Mouse (Mus musculus) cerebellum, adult 2 months (tissue): ENCODE results near the gene Arhgap21. TPM values are rescaled to one million over a fixed set of nuclear protein-coding genes. Genes with fewer than 3 reads are reported as not detected.

Source experiments
- DNase-seq, 2 experiments: peaks; one replicate each; pipeline ENCODE4 v3.0.0; 2021
- H3K27ac ChIP-seq: fragments of 200-500 bp; 2 replicates; pipeline ENCODE4 v1.5.1; 2012; ENCODE audit warnings: low read length, control low read depth, inconsistent platforms; ENCODE audit not compliant: insufficient read depth
- H3K27me3 ChIP-seq: fragments of 200-500 bp; 2 replicates; pipeline ENCODE4 v1.6.1; 2012; ENCODE audit warnings: inconsistent platforms, mild to moderate bottlenecking, low read length, moderate library complexity; ENCODE audit not compliant: control insufficient read depth, insufficient read depth
- H3K4me1 ChIP-seq: fragments of 200-500 bp; 2 replicates; pipeline ENCODE4 v1.6.1; 2011; ENCODE audit warnings: low read length; ENCODE audit not compliant: control insufficient read depth, insufficient read depth
- H3K4me3 ChIP-seq: fragments of 200-500 bp; replicated peaks from 2 replicates; pipeline ENCODE3; 2011; ENCODE audit warnings: mild to moderate bottlenecking, low read depth, low read length, control low read depth; ENCODE audit not compliant: insufficient read depth
- CTCF ChIP-seq: fragments of 200-500 bp; IDR thresholded peaks from 2 replicates; pipeline ENCODE4 v1.5.1; 2011; ENCODE audit warnings: low read depth, mild to moderate bottlenecking, control low read depth, low read length, moderate library complexity, borderline replicate concordance; ENCODE audit not compliant: insufficient read depth
- POLR2A ChIP-seq: fragments of 200-500 bp; IDR thresholded peaks from 2 replicates; pipeline ENCODE4 v1.6.1; 2011; ENCODE audit warnings: low read length, control low read depth, borderline replicate concordance; ENCODE audit not compliant: insufficient read depth
- WGBS: fragments of 180-500 bp; shearing (Covaris S2); methylation state at CpG from one replicate; pipeline ENCODE4 v1.1.7; 2018; 5-methylcytosine and 5-hydroxymethylcytosine counted together
- polyA plus RNA-seq: library from polyadenylated mRNA; depleted of rRNA; stranded (reverse); fragments of >200 nt; gene quantifications from 2 replicates; pipeline ENCODE4 v1.2.3, GENCODE M21; 2012

Arhgap21 gene
- polyA plus RNA-seq, 1 experiment: 213 TPM

- Histone ChIP-seq H3K4me3 (no peak overlapping the region), H3K27ac (peak overlapping the region; percentile 19; the same call in 1 of the 2 replicates), H3K4me1 (peaks cover 34% of the 10 kb centered on the region), H3K27me3 (no peaks in the 10 kb centered on the region)
- no peak for TF ChIP-seq CTCF
- no peak for TF ChIP-seq POLR2A
- 29% methylated on average over 3 of the region's 3 CpGs for WGBS
- DNase-seq: peak; percentile 61 to 87
These were observed 58.2 kb downstream of the Arhgap21 start for GRCm38 (mm10) chr2:20910446-20910845.

DNA sequence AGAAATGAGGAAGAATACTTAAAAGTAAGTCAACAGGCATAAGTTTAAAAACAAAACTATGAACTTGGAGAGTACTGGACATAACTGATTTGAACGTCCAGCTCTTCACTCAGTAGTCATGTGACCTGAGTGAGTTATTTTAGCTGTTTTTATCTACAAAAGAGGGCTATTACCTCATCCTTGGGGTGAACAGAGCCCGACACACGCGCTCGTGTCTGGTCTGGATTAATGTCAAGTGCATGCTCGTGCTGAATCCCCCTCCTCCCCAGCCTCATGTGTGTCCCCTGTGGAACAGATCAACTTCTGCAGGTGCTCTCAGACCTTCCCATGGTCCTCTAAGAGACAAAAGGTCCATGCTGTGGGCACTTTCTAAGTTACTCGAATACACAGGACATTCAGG, 59.3 kb downstream of the Arhgap21 start:
- 46% methylated on average over 7 of the region's 7 CpGs for WGBS
- no peak for DNase-seq
- Histone ChIP-seq H3K27me3 (no peaks in the 10 kb centered on the region), H3K4me1 (peaks cover 31% of the 10 kb centered on the region), H3K4me3 (no peak overlapping the region), H3K27ac (peak overlapping the region; percentile 50)
- TF ChIP-seq CTCF (no peak), POLR2A (no peak)

DNA sequence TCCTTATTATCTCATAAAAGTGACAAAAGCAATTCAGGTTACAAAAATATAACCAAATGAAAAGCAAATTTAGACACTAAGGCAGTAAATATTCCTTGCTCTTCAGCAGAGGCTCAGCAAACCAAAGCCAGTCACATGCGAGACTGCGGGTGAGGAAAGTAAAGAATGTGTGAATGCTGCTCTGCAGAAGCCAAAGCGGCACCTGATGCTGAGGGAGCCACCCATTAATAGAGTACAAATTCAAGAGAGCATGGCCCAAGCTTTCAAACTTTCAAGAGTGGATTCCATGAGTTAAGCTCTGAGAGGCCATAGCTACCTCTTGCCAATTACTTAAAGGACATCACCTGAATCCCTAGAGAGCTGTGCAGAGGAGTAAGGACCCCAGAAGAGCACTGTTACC, 61.4 kb downstream of the Arhgap21 start:
- no peak for DNase-seq
- H3K27ac ChIP-seq: no peak overlapping the region; the same call in 1 of the 2 replicates
- H3K27me3 ChIP-seq: no peaks in the 10 kb centered on the region
- H3K4me3 ChIP-seq: no peak overlapping the region
- H3K4me1 ChIP-seq: peaks cover 31% of the 10 kb centered on the region
- TF ChIP-seq POLR2A: no peak
- TF ChIP-seq CTCF: no peak
- WGBS: 92% methylated on average over 3 of the region's 3 CpGs

GRCm38 (mm10) chr2:20905411-20905810, 63.3 kb downstream of the Arhgap21 start:
- H3K27me3 ChIP-seq: no peaks in the 10 kb centered on the region
- WGBS: 66% methylated on average over 8 of the region's 8 CpGs
- peak in 1 of 2 experiments; percentile 55 for DNase-seq
- H3K4me1 ChIP-seq: peaks cover 29% of the 10 kb centered on the region
- H3K27ac ChIP-seq: no peak overlapping the region
- H3K4me3 ChIP-seq: no peak overlapping the region
- no peak for TF ChIP-seq POLR2A
- no peak for TF ChIP-seq CTCF

DNA sequence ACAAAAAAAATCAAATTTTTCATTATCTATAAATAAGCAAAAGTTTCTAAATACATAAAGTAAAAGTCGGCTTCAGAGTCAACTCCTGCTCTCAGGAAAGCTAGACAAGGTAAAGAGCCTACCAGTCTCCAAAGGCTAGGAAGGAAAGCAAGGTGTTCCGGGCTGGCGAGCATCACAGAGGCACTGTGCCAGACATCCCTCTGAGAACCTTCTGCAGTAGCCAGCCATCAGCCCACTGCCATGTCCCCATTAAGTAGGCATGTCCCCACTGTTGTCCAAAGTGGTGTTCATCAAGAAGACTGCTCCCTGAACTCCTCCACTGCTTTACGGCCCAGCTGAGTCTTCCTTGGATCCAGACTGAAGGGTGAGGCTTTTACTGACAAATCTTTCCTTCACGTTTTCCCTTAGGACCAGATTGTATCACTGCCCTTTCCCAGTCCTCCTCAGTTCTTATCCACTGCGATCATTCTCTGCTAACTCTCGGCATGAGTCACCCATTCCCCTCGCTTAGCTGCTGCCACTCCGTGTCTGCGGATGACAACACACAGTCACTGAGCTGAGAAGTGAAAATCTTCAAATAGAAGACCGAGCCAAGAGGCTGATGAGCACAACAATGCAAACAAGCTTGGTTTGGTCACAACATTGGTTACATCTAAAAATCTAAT, 65.6 kb downstream of the Arhgap21 start:
- WGBS: 12% methylated on average over 11 of the region's 11 CpGs
- TF ChIP-seq CTCF (no peak), POLR2A (no peak)
- no peak overlapping the region for H3K4me3 ChIP-seq
- DNase-seq: peak; percentile 93 to 95
- peak overlapping the region; percentile 49 for H3K27ac ChIP-seq
- H3K27me3 ChIP-seq: no peaks in the 10 kb centered on the region
- peaks cover 18% of the 10 kb centered on the region for H3K4me1 ChIP-seq

DNA sequence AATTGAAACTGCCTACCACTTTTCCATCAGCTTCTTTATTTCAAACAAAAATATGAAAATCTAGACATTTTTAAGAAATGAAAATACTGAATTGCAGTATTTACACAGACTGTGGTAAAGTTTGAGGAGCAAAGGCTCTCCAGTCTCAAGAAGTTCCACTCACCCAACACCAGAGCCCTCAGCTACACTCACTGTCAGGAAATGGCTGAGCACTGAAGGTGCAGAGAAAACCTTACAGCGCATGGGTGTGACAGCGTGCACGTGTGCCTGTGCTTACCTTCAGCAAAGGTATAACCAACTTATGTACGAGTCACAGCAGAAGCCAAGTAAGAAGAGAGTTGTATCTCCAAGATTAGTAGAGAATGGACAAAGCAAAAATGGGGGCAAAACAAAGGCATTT, 66.8 kb downstream of the Arhgap21 start:
- H3K27ac ChIP-seq: no peak overlapping the region
- DNase-seq: no peak
- no peaks in the 10 kb centered on the region for H3K27me3 ChIP-seq
- peaks cover 16% of the 10 kb centered on the region for H3K4me1 ChIP-seq
- 83% methylated on average over 4 of the region's 4 CpGs for WGBS
- H3K4me3 ChIP-seq: no peak overlapping the region
- TF ChIP-seq POLR2A (no peak), CTCF (no peak)

GRCm38 (mm10) chr2:20899301-20899700, 69.4 kb downstream of the Arhgap21 start:
- WGBS: 53% methylated on average over 9 of the region's 9 CpGs
- H3K27me3 ChIP-seq: no peaks in the 10 kb centered on the region
- no peak for DNase-seq
- H3K27ac ChIP-seq: no peak overlapping the region
- peaks cover 17% of the 10 kb centered on the region for H3K4me1 ChIP-seq
- H3K4me3 ChIP-seq: no peak overlapping the region
- TF ChIP-seq CTCF (no peak), POLR2A (no peak)

DNA sequence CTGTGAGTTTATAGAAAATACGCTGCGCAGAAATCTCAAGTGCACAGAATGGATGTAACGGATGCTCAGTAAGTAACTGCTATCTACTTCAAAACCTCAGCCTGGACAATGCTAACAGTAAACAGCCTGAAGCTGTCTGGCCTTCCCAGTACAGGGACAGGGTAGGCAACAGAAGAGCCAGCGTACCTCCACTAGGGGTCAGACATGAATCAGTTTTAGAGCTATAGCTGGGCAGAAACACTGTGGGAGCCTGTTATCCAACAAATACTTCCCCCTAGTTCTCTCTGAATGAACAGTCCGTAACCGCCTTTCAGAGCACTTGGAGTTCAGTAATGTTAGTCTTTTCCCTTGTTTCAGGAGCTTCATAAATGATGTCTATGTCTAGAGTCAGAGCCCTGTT, 70.0 kb downstream of the Arhgap21 start:
- H3K4me1 ChIP-seq: peaks cover 20% of the 10 kb centered on the region
- TF ChIP-seq POLR2A: no peak
- TF ChIP-seq CTCF: peak; percentile 92
- no peaks in the 10 kb centered on the region for H3K27me3 ChIP-seq
- DNase-seq: peak; percentile 84 to 87
- no peak overlapping the region for H3K4me3 ChIP-seq
- no peak overlapping the region for H3K27ac ChIP-seq
- 32% methylated on average over 6 of the region's 6 CpGs for WGBS
